Mouse (Mus musculus): Measurements from ENCODE around the gene Exph5. TPM values are rescaled to one million over a fixed set of nuclear protein-coding genes. Genes with fewer than 3 reads are reported as not detected.

The Exph5 gene
- polyA plus RNA-seq, 2 experiments: 0.47 to 1.9 TPM

- Histone ChIP-seq H3K4me2 (replicated peaks; ENCODE audit: low read depth, low read length, severe bottlenecking) (no peak overlapping the region), H3K4me3 (replicated peaks; ENCODE audit: low read length) (no peak overlapping the region), H3K9me3 (ENCODE audit: control insufficient read depth, low read length) (no peaks in the 10 kb centered on the region), H3K9ac (ENCODE audit: low read depth, low read length, severe bottlenecking) (no peak overlapping the region), H3K4me1 (ENCODE audit: control insufficient read depth, insufficient read depth, low read length) (peaks cover 7% of the 10 kb centered on the region), H3K36me3 (ENCODE audit: control insufficient read depth, insufficient read depth, low read length) (no peaks in the 10 kb centered on the region), H3K27ac (replicated peaks; ENCODE audit: low read depth, low read length) (no peak overlapping the region), H3K27me3 (ENCODE audit: control insufficient read depth, insufficient read depth, low read length) (no peaks in the 10 kb centered on the region)
- ATAC-seq (ENCODE audit: low FRiP score, low read depth) (no peak), DNase-seq (ENCODE audit: low spot score) (no peak)
- no peak for TF ChIP-seq POLR2A (IDR thresholded peaks at IDR 0.05; ENCODE audit: borderline replicate concordance, extremely low read depth, insufficient read depth, insufficient read length)
- 52% methylated on average over 5 of the region's 5 CpGs for WGBS
Observed at GRCm38 (mm10) chr9:53271281-53272022, 30.0 kb upstream of the Exph5 start.

GRCm38 (mm10) chr9:53272207-53272606 lies 29.3 kb upstream of the Exph5 start:
- WGBS: 8% methylated on average over 5 of the region's 5 CpGs
- Histone ChIP-seq H3K9ac (ENCODE audit: low read depth, low read length, severe bottlenecking) (no peak overlapping the region; the same call in 1 of the 2 replicates), H3K27ac (replicated peaks; ENCODE audit: low read depth, low read length) (no peak overlapping the region), H3K27me3 (ENCODE audit: control insufficient read depth, insufficient read depth, low read length) (no peaks in the 10 kb centered on the region), H3K36me3 (ENCODE audit: control insufficient read depth, insufficient read depth, low read length) (no peaks in the 10 kb centered on the region), H3K4me3 (replicated peaks; ENCODE audit: low read length) (no peak overlapping the region), H3K9me3 (ENCODE audit: control insufficient read depth, low read length) (no peaks in the 10 kb centered on the region), H3K4me1 (ENCODE audit: control insufficient read depth, insufficient read depth, low read length) (peaks cover 7% of the 10 kb centered on the region), H3K4me2 (replicated peaks; ENCODE audit: low read depth, low read length, severe bottlenecking) (no peak overlapping the region)
- no peak for DNase-seq (ENCODE audit: low spot score)
- ATAC-seq (ENCODE audit: low FRiP score, low read depth): no peak
- no peak for TF ChIP-seq POLR2A (IDR thresholded peaks at IDR 0.05; ENCODE audit: borderline replicate concordance, extremely low read depth, insufficient read depth, insufficient read length)

GRCm38 (mm10) chr9:53272714-53273113 lies 28.8 kb upstream of the Exph5 start:
- ATAC-seq (ENCODE audit: low FRiP score, low read depth): no peak
- TF ChIP-seq POLR2A (IDR thresholded peaks at IDR 0.05; ENCODE audit: borderline replicate concordance, extremely low read depth, insufficient read depth, insufficient read length): no peak
- Histone ChIP-seq H3K4me1 (ENCODE audit: control insufficient read depth, insufficient read depth, low read length) (peaks cover 7% of the 10 kb centered on the region), H3K4me2 (replicated peaks; ENCODE audit: low read depth, low read length, severe bottlenecking) (no peak overlapping the region), H3K27ac (replicated peaks; ENCODE audit: low read depth, low read length) (0 out of 2 replicates have a peak overlapping the region, but pooled peaks have one; percentile 43), H3K9ac (ENCODE audit: low read depth, low read length, severe bottlenecking) (no peak overlapping the region; the same call in 1 of the 2 replicates), H3K36me3 (ENCODE audit: control insufficient read depth, insufficient read depth, low read length) (no peaks in the 10 kb centered on the region), H3K9me3 (ENCODE audit: control insufficient read depth, low read length) (no peaks in the 10 kb centered on the region), H3K4me3 (replicated peaks; ENCODE audit: low read length) (no peak overlapping the region), H3K27me3 (ENCODE audit: control insufficient read depth, insufficient read depth, low read length) (no peaks in the 10 kb centered on the region)
- 74% methylated on average over 4 of the region's 4 CpGs for WGBS
- no peak for DNase-seq (ENCODE audit: low spot score)

- Histone ChIP-seq H3K9me3 (ENCODE audit: control insufficient read depth, low read length) (no peaks in the 10 kb centered on the region), H3K9ac (ENCODE audit: low read depth, low read length, severe bottlenecking) (no peak overlapping the region), H3K4me1 (ENCODE audit: control insufficient read depth, insufficient read depth, low read length) (peaks cover 5% of the 10 kb centered on the region), H3K4me2 (replicated peaks; ENCODE audit: low read depth, low read length, severe bottlenecking) (no peak overlapping the region), H3K27me3 (ENCODE audit: control insufficient read depth, insufficient read depth, low read length) (no peaks in the 10 kb centered on the region), H3K4me3 (replicated peaks; ENCODE audit: low read length) (no peak overlapping the region), H3K36me3 (ENCODE audit: control insufficient read depth, insufficient read depth, low read length) (no peaks in the 10 kb centered on the region), H3K27ac (replicated peaks; ENCODE audit: low read depth, low read length) (no peak overlapping the region)
- ATAC-seq (ENCODE audit: low FRiP score, low read depth): no peak
- no peak for DNase-seq (ENCODE audit: low spot score)
- no peak for TF ChIP-seq POLR2A (IDR thresholded peaks at IDR 0.05; ENCODE audit: borderline replicate concordance, extremely low read depth, insufficient read depth, insufficient read length)
- WGBS: 67% methylated on average over 1 of the region's 1 CpGs
Observed at GRCm38 (mm10) chr9:53276381-53276780, 25.1 kb upstream of the Exph5 start.

GRCm38 (mm10) chr9:53278997-53279396 lies 22.5 kb upstream of the Exph5 start:
- no peak for TF ChIP-seq POLR2A (IDR thresholded peaks at IDR 0.05; ENCODE audit: borderline replicate concordance, extremely low read depth, insufficient read depth, insufficient read length)
- Histone ChIP-seq H3K27me3 (ENCODE audit: control insufficient read depth, insufficient read depth, low read length) (no peaks in the 10 kb centered on the region), H3K4me1 (ENCODE audit: control insufficient read depth, insufficient read depth, low read length) (no peaks in the 10 kb centered on the region), H3K27ac (replicated peaks; ENCODE audit: low read depth, low read length) (no peak overlapping the region), H3K9me3 (ENCODE audit: control insufficient read depth, low read length) (no peaks in the 10 kb centered on the region), H3K36me3 (ENCODE audit: control insufficient read depth, insufficient read depth, low read length) (no peaks in the 10 kb centered on the region), H3K4me2 (replicated peaks; ENCODE audit: low read depth, low read length, severe bottlenecking) (no peak overlapping the region), H3K9ac (ENCODE audit: low read depth, low read length, severe bottlenecking) (no peak overlapping the region), H3K4me3 (replicated peaks; ENCODE audit: low read length) (no peak overlapping the region)
- 91% methylated on average over 2 of the region's 2 CpGs for WGBS
- DNase-seq (ENCODE audit: low spot score): no peak
- no peak for ATAC-seq (ENCODE audit: low FRiP score, low read depth)
